ENCODE assay signal across 22 mouse cellular contexts in the genomic region with DNA sequence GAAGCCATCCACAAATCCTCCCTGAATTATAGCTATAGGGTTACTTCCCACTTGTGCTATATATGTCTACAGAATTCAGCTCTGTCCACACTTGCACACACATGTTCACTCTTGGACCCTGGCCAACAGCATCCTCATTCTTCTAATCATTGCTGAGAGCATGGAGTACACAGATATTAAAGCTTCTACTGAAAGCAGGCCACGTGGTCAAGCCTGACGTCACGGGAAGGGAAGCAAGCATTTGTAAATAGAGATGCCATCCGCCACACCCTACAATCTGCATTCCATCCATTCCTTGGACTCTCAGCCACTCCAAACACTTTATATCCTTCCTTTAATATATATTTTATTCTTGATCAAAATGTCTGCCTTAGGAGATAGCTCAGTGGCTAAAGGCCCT. TPM values are rescaled to one million over a fixed set of nuclear protein-coding genes. Genes with fewer than 3 reads are reported as not detected.
DNase-seq lines count a peak whose midpoint lies in the region; ATAC-seq and TF ChIP-seq lines count a peak whose summit lies in the region.
"Had no signal": no experiment of that assay in that cellular context is flagged by ENCODE, and none has a peak within 500 bp of the region (broad histone marks: within the 10 kb centered on the region; RNA-seq: fewer than 3 reads in every experiment).

No protein-coding gene starts in this region.

- TF ChIP-seq POLR2A in lung, adult 2 months (IDR thresholded peaks at IDR 0.05; ENCODE audit: borderline replicate concordance, extremely low read depth, low read depth, low read length): no peak

- TF ChIP-seq CTCF in lung, postnatal 0 days (IDR thresholded peaks at IDR 0.05): no peak
- TF ChIP-seq CTCF in lung, adult 2 months (IDR thresholded peaks at IDR 0.05; ENCODE audit: insufficient read depth, low read length): no peak
- TF ChIP-seq CTCF in C2C12 (IDR thresholded peaks at IDR 0.05; ENCODE audit: control insufficient read depth, insufficient read depth, insufficient read length): no peak
- no peak for TF ChIP-seq CTCF in liver, postnatal 0 days (IDR thresholded peaks at IDR 0.05; ENCODE audit: low read depth)

- H3K4me1 ChIP-seq in lung, postnatal 0 days (ENCODE audit: insufficient read depth, low read depth, low read length): 0 out of 2 replicates have a peak, but pooled peaks cover 8% of the 10 kb centered on the region
- H3K4me1 ChIP-seq in lung, adult 2 months (ENCODE audit: control insufficient read depth, insufficient read depth, low read length): peaks cover 4% of the 10 kb centered on the region; the same call in 1 of the 2 replicates
- H3K4me1 ChIP-seq in liver, postnatal 0 days (ENCODE audit: insufficient read depth): no peaks in the 10 kb centered on the region

- H3ac ChIP-seq in C2C12 (ENCODE audit: control insufficient read depth, insufficient read length, low read depth): no peak overlapping the region

- H3K27me3 ChIP-seq in lung, postnatal 0 days (replicated peaks; ENCODE audit: insufficient read depth, low read length): no peaks in the 10 kb centered on the region
- H3K27me3 ChIP-seq in C2C12 (ENCODE audit: control insufficient read depth, insufficient read depth, insufficient read length): no peaks in the 10 kb centered on the region
- no peaks in the 10 kb centered on the region for H3K27me3 ChIP-seq in liver, postnatal 0 days (ENCODE audit: insufficient read depth, low read length)
- H3K27me3 ChIP-seq: embryonic facial prominence, embryonic 15.5 days; heart, embryonic 13.5 days; hindbrain, embryonic 12.5 days had no signal

- no peaks in the 10 kb centered on the region for H3K36me3 ChIP-seq in lung, postnatal 0 days (ENCODE audit: insufficient read depth, low read length)
- no peaks in the 10 kb centered on the region for H3K36me3 ChIP-seq in C2C12 (ENCODE audit: control insufficient read depth, insufficient read depth)
- no peaks in the 10 kb centered on the region for H3K36me3 ChIP-seq in liver, postnatal 0 days (replicated peaks; ENCODE audit: insufficient read depth, low read length)
- H3K36me3 ChIP-seq: embryonic facial prominence, embryonic 15.5 days; forebrain, embryonic 10.5 days; heart, embryonic 13.5 days; hindbrain, embryonic 12.5 days had no signal

- no peaks in the 10 kb centered on the region for H3K9me3 ChIP-seq in lung, postnatal 0 days (ENCODE audit: low read length)
- H3K9me3 ChIP-seq in liver, postnatal 0 days (ENCODE audit: low read length): no peaks in the 10 kb centered on the region
- H3K9me3 ChIP-seq: embryonic facial prominence, embryonic 15.5 days; forebrain, embryonic 10.5 days; heart, embryonic 13.5 days; hindbrain, embryonic 12.5 days had no signal

- no peaks in the 10 kb centered on the region for H3K79me2 ChIP-seq in C2C12 (ENCODE audit: control insufficient read depth, insufficient read depth)

- no peak overlapping the region for H3K27ac ChIP-seq in lung, postnatal 0 days (ENCODE audit: low read length)
- no peak overlapping the region for H3K27ac ChIP-seq in liver, postnatal 0 days (ENCODE audit: low read depth)
- H3K27ac ChIP-seq: embryonic facial prominence, embryonic 15.5 days; forebrain, embryonic 10.5 days; heart, embryonic 13.5 days; hindbrain, embryonic 12.5 days had no signal

- WGBS in lung, postnatal 0 days: 33% methylated on average over 4 of the region's 4 CpGs
- 36% methylated on average over 4 of the region's 4 CpGs for WGBS in lung, adult 2 months
- 74% methylated on average over 4 of the region's 4 CpGs for WGBS in liver, postnatal 0 days (ENCODE audit: insufficient replicate concordance)

- no peak for ATAC-seq in lung, postnatal 0 days
- no peak for ATAC-seq in liver, postnatal 0 days
- ATAC-seq: CD4-positive, CD25-positive, alpha-beta regulatory T cell, adult 4 months; forebrain, embryonic 14.5 days; hindbrain, embryonic 16.5 days had no signal

- peak; percentile 42 for DNase-seq in lung, postnatal 0 days (ENCODE audit: low spot score)
- DNase-seq in lung, adult 2 months: no peak
- peak; percentile 29 for DNase-seq in NIH3T3 (ENCODE audit: low read depth)
- DNase-seq in lung, postnatal 4 days: peak; percentile 44 to 57
- no peak for DNase-seq in liver, postnatal 0 days
- no peak for DNase-seq in frontal cortex, adult 2 months (ENCODE audit: extremely low spot score in 1 of 2, low spot score in 1 of 2)
- DNase-seq: adrenal gland, postnatal 10 days; cerebellum, adult 8-10 months; cerebellum, postnatal 36 days; gastrocnemius, postnatal 36 days; heart, adult 11 months; heart, postnatal 36 days; kidney, adult 11 months had no signal

- H3K79me3 ChIP-seq in C2C12 (ENCODE audit: low read depth): no peaks in the 10 kb centered on the region

- no peak overlapping the region for H3K4me2 ChIP-seq in lung, postnatal 0 days (replicated peaks; ENCODE audit: low read depth, low read length)
- H3K4me2 ChIP-seq in liver, postnatal 0 days (ENCODE audit: low read depth, low read length): no peak overlapping the region
- H3K4me2 ChIP-seq: embryonic facial prominence, embryonic 15.5 days; heart, embryonic 13.5 days; hindbrain, embryonic 12.5 days had no signal

- H3K4me3 ChIP-seq in lung, postnatal 0 days (ENCODE audit: low read depth, low read length): no peak overlapping the region
- H3K4me3 ChIP-seq in lung, adult 2 months (replicated peaks; ENCODE audit: extremely low read depth, low read depth, low read length): no peak overlapping the region
- no peak overlapping the region for H3K4me3 ChIP-seq in C2C12 (ENCODE audit: insufficient read depth, poor library complexity, severe bottlenecking)
- H3K4me3 ChIP-seq in liver, postnatal 0 days (ENCODE audit: low read depth, low read length): no peak overlapping the region
- H3K4me3 ChIP-seq: embryonic facial prominence, embryonic 15.5 days; erythroblast, embryonic 14.5 days; forebrain, embryonic 10.5 days; heart, embryonic 13.5 days; hindbrain, embryonic 12.5 days had no signal

- peak; percentile 66 for TF ChIP-seq EP300 in lung, postnatal 0 days (IDR thresholded peaks at IDR 0.05)
- TF ChIP-seq EP300 in liver, postnatal 0 days (IDR thresholded peaks at IDR 0.05; ENCODE audit: low read depth): no peak

- no peak overlapping the region for H3K9ac ChIP-seq in lung, postnatal 0 days (replicated peaks; ENCODE audit: low read depth)
- H3K9ac ChIP-seq in liver, postnatal 0 days (replicated peaks): no peak overlapping the region
- H3K9ac ChIP-seq: embryonic facial prominence, embryonic 15.5 days; heart, embryonic 13.5 days; hindbrain, embryonic 12.5 days had no signal

TF ChIP-seq in C2C12, 6 proteins besides CTCF, POLR2A, EP300 and RAD21:
- no peak for TF ChIP-seq CEBPB (IDR thresholded peaks at IDR 0.05; ENCODE audit: low read depth)
- peak; percentile 86 for TF ChIP-seq USF1 (IDR thresholded peaks at IDR 0.05; ENCODE audit: low read depth)

RNA-seq across cellular contexts. Expression of a gene that starts 5.2 kb away (rescaled TPM):
- polyA plus RNA-seq in lung, postnatal 0 days (2015; fragmentation: Nextera tagmentation; extraction: Ambion mirVana): 145 and 158 TPM in 2 replicates
- 176 and 282 TPM in 2 replicates for polyA plus RNA-seq in lung, adult 2 months (2012; rRNA removed)
- polyA plus RNA-seq in C2C12 (2012; fragmentation: generic; extraction: Trizol): 71.4 TPM
- 5.7 and 6.4 TPM in 2 replicates for polyA plus RNA-seq in liver, postnatal 0 days (2015; fragmentation: Nextera tagmentation; extraction: Ambion mirVana)
- 41.8 and 45.5 TPM in 2 replicates for polyA plus RNA-seq in frontal cortex, adult 2 months (2012; rRNA removed)

Comparison
In these comparisons a context has a peak if more than half of its experiments do, and no peak if none do; other contexts are left out.
1. DNase-seq: peak in lung, postnatal 0 days (single experiment), NIH3T3 (single experiment) and lung, postnatal 4 days (2 of 2); none in lung, adult 2 months (single experiment), liver, postnatal 0 days (single experiment) and frontal cortex, adult 2 months (0 of 2).